Mouse (Mus musculus): ENCODE results near the gene Hsd17b1. TPM values are rescaled to one million over a fixed set of nuclear protein-coding genes. Genes with fewer than 3 reads are reported as not detected.

Hsd17b1 gene
- polyA plus RNA-seq, 1 experiment from 2014 or later, result not detected

DNA sequence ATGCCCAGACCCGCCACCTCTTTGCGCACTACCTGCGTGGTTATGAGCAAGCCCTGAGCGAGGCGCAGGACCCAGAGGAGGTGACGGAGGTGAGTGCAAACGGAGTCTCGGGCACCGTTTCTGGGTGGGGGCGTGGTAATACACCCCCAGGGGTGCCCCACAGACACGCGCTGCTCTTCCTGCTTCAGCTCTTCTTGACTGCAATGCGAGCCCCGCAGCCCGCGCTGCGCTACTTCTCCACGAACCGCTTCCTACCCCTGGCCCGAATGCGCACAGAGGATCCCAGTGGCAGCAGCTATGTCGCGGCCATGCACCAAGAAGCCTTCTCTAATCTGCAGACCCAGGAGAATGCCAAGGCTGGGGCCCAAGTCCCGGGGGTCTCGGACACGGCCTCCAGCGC is 1.5 kb downstream of the Hsd17b1 start:
- Histone ChIP-seq H3K27me3 (ENCODE audit: control insufficient read depth, insufficient read depth, low read length) (peaks cover 42% of the 10 kb centered on the region), H3K4me3 (ENCODE audit: low read depth, low read length) (no peak overlapping the region), H3K9ac (ENCODE audit: low read depth, low read length) (no peak overlapping the region), H3K36me3 (ENCODE audit: control insufficient read depth, insufficient read depth, low read length) (no peaks in the 10 kb centered on the region), H3K9me3 (ENCODE audit: control insufficient read depth, low read length) (no peaks in the 10 kb centered on the region), H3K4me1 (replicated peaks; ENCODE audit: control insufficient read depth, insufficient read depth, low read length) (peaks cover 4% of the 10 kb centered on the region), H3K27ac (ENCODE audit: low read depth, low read length) (no peak overlapping the region), H3K4me2 (replicated peaks; ENCODE audit: low read depth, low read length) (no peak overlapping the region)
- ATAC-seq (ENCODE audit: low FRiP score), result no peak
- DNase-seq (ENCODE audit: low spot score), result peak; percentile 27
- 3% methylated on average over 27 of the region's 27 CpGs for WGBS

DNA sequence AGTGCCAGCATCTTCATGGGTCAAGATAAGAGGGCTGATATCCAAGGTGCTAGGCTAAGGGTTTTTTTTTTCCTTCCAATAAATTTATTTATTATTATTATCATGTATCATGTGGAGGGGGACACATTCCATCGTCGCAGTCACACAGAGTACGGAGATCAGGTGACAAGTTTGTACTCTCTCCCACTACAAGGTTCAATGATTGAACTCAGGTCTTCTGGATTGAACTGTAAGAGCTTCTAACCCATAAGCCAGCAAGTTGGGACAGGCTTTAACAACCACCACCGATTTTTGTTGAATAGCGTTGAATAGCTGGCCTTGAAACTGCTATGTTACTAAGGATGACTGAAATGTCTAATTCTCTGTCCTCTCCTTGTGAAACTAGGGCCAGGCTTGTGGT is 2.2 kb downstream of the Hsd17b1 start:
- no peak overlapping the region for H3K4me3 ChIP-seq (ENCODE audit: low read depth, low read length)
- H3K4me1 ChIP-seq (replicated peaks; ENCODE audit: control insufficient read depth, insufficient read depth, low read length), result peaks cover 4% of the 10 kb centered on the region
- H3K27ac ChIP-seq (ENCODE audit: low read depth, low read length), result no peak overlapping the region
- no peak overlapping the region for H3K9ac ChIP-seq (ENCODE audit: low read depth, low read length)
- peaks cover 42% of the 10 kb centered on the region for H3K27me3 ChIP-seq (ENCODE audit: control insufficient read depth, insufficient read depth, low read length)
- no peak for DNase-seq (ENCODE audit: low spot score)
- no peaks in the 10 kb centered on the region for H3K9me3 ChIP-seq (ENCODE audit: control insufficient read depth, low read length)
- H3K4me2 ChIP-seq (replicated peaks; ENCODE audit: low read depth, low read length), result no peak overlapping the region
- 66% methylated on average over 5 of the region's 5 CpGs for WGBS
- no peak for ATAC-seq (ENCODE audit: low FRiP score)
- no peaks in the 10 kb centered on the region for H3K36me3 ChIP-seq (ENCODE audit: control insufficient read depth, insufficient read depth, low read length)

GRCm38 (mm10) chr11:101081659-101082058 is 3.4 kb downstream of the Hsd17b1 start:
- no peak for ATAC-seq (ENCODE audit: low FRiP score)
- Histone ChIP-seq H3K4me2 (replicated peaks; ENCODE audit: low read depth, low read length) (peak overlapping the region; percentile 86), H3K4me1 (replicated peaks; ENCODE audit: control insufficient read depth, insufficient read depth, low read length) (peaks cover 9% of the 10 kb centered on the region), H3K4me3 (ENCODE audit: low read depth, low read length) (peak overlapping the region; percentile 88), H3K27me3 (ENCODE audit: control insufficient read depth, insufficient read depth, low read length) (peaks cover 42% of the 10 kb centered on the region), H3K9me3 (ENCODE audit: control insufficient read depth, low read length) (no peaks in the 10 kb centered on the region), H3K27ac (ENCODE audit: low read depth, low read length) (no peak overlapping the region), H3K36me3 (ENCODE audit: control insufficient read depth, insufficient read depth, low read length) (no peaks in the 10 kb centered on the region), H3K9ac (ENCODE audit: low read depth, low read length) (peak overlapping the region; percentile 96)
- 8% methylated on average over 10 of the region's 10 CpGs for WGBS
- DNase-seq (ENCODE audit: low spot score), result no peak

DNA sequence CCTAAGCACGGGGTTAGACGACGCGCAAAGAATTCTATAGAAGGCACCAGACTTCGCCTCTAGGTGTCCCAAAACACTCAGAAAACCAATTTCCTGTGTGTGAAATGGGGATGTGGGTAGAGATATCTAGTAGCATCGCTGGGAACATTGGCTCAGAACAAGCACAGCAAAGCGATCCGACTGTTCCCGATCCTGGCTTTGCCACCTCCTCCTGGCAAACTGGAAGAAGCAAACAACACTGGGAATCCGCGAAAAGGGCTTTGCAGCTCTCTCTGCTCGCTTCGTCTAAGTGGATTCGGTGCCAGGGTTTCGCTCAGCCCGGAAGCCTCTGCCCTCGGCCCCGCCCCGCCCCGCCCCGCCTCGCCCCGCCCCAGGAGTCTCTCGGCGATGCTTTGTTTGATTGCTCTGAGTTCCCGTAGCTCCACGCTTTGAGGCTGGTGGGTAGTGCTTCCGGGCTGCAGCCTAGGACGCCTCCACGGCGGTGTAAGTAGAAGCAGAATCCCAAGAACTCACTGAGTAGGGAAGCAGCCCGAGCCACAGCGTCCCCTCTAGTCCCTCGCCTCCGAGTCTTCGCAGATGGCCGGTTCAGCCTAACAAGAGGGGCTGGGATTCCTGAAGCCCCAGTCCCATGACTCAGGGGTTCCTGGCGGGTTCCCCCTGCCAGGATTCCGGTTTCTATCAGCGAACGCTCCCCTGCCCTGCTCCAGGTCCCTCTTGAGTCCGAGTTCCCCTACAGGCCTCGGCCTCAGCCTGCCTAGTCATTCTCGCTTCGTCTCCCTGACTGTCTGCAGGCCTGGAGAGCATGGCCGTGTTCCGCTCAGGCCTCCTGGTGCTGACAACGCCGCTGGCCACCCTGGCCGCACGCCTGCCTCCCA is 4.2 kb downstream of the Hsd17b1 start, which contains the start of gene Coasy:
Gene Coasy, plus strand, starts transcription at position 358 of the 875 bp plus-strand sequence.
- ATAC-seq (ENCODE audit: low FRiP score) (peak; percentile 88), DNase-seq (ENCODE audit: low spot score) (peak; percentile 88)
- no peaks in the 10 kb centered on the region for H3K9me3 ChIP-seq (ENCODE audit: control insufficient read depth, low read length)
- under 1% methylated on average over 51 of the region's 51 CpGs for WGBS
- H3K27ac ChIP-seq (ENCODE audit: low read depth, low read length), result peak within 1 kb of the TSS; percentile 87
- H3K36me3 ChIP-seq (ENCODE audit: control insufficient read depth, insufficient read depth, low read length), result no peaks in the 10 kb centered on the region
- H3K4me3 ChIP-seq (ENCODE audit: low read depth, low read length), result peak within 1 kb of the TSS; percentile 88
- peak within 1 kb of the TSS; percentile 96 for H3K9ac ChIP-seq (ENCODE audit: low read depth, low read length)
- H3K4me1 ChIP-seq (replicated peaks; ENCODE audit: control insufficient read depth, insufficient read depth, low read length), result peaks cover 10% of the 10 kb centered on the region
- peak within 1 kb of the TSS; percentile 86 for H3K4me2 ChIP-seq (replicated peaks; ENCODE audit: low read depth, low read length)
- peaks cover 39% of the 10 kb centered on the region for H3K27me3 ChIP-seq (ENCODE audit: control insufficient read depth, insufficient read depth, low read length)

- Histone ChIP-seq H3K27me3 (ENCODE audit: control insufficient read depth, insufficient read depth, low read length) (peaks cover 31% of the 10 kb centered on the region), H3K36me3 (ENCODE audit: control insufficient read depth, insufficient read depth, low read length) (no peaks in the 10 kb centered on the region), H3K9me3 (ENCODE audit: control insufficient read depth, low read length) (no peaks in the 10 kb centered on the region), H3K27ac (ENCODE audit: low read depth, low read length) (peak overlapping the region; percentile 87), H3K4me2 (replicated peaks; ENCODE audit: low read depth, low read length) (peak overlapping the region; percentile 86), H3K4me3 (ENCODE audit: low read depth, low read length) (peak overlapping the region; percentile 88), H3K9ac (ENCODE audit: low read depth, low read length) (peak overlapping the region; percentile 96), H3K4me1 (replicated peaks; ENCODE audit: control insufficient read depth, insufficient read depth, low read length) (peaks cover 10% of the 10 kb centered on the region)
- DNase-seq (ENCODE audit: low spot score), result no peak
- peak; percentile 18; the same call in 1 of the 2 replicates for ATAC-seq (ENCODE audit: low FRiP score)
- 37% methylated on average over 19 of the region's 19 CpGs for WGBS
Measured at GRCm38 (mm10) chr11:101083083-101083697, 5.0 kb downstream of the Hsd17b1 start.

DNA sequence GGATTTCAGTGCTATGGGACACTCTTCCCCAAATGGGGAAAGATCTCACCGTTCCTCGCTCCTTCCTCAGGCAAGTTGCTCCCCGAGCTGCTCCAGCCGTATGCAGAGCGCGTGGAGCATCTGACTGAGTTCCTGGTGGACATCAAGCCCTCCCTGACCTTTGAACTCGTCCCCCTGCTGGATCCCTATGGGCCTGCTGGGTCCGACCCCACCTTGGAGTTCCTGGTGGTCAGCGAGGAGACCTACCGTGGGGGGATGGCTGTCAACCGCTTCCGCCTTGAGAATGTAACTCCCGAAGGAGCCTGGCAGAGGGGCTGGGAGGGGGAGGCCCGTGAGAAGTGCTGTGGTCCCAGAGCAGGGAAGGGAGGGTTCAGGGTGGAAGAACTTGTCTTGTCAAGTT is 6.0 kb downstream of the Hsd17b1 start:
- Histone ChIP-seq H3K27ac (ENCODE audit: low read depth, low read length) (no peak overlapping the region), H3K4me1 (replicated peaks; ENCODE audit: control insufficient read depth, insufficient read depth, low read length) (peaks cover 10% of the 10 kb centered on the region), H3K36me3 (ENCODE audit: control insufficient read depth, insufficient read depth, low read length) (no peaks in the 10 kb centered on the region; the same call in 1 of the 2 replicates), H3K4me2 (replicated peaks; ENCODE audit: low read depth, low read length) (no peak overlapping the region), H3K27me3 (ENCODE audit: control insufficient read depth, insufficient read depth, low read length) (peaks cover 21% of the 10 kb centered on the region), H3K9ac (ENCODE audit: low read depth, low read length) (no peak overlapping the region), H3K9me3 (ENCODE audit: control insufficient read depth, low read length) (no peaks in the 10 kb centered on the region), H3K4me3 (ENCODE audit: low read depth, low read length) (no peak overlapping the region)
- WGBS, result 79% methylated on average over 14 of the region's 14 CpGs
- DNase-seq (ENCODE audit: low spot score), result no peak
- ATAC-seq (ENCODE audit: low FRiP score), result no peak

DNA sequence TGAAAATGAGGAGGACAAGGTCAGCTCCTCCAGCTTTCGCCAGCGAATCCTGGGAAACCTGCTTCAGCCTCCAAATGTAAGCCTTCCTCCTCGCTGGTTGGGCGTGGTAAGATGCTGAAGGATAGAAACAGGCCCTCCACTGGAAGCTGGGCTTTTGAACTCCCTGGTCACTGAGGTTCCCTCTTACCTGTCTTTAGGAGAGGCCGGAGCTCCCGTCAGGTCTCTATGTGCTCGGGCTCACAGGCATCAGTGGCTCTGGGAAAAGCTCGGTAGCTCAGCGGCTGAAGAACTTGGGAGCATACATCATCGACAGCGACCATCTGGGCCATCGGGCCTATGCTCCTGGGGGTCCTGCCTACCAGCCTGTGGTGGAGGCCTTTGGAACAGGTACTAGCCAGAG is 6.6 kb downstream of the Hsd17b1 start:
- peaks cover 10% of the 10 kb centered on the region for H3K4me1 ChIP-seq (replicated peaks; ENCODE audit: control insufficient read depth, insufficient read depth, low read length)
- no peak overlapping the region for H3K4me3 ChIP-seq (ENCODE audit: low read depth, low read length)
- ATAC-seq (ENCODE audit: low FRiP score) (no peak), DNase-seq (ENCODE audit: low spot score) (no peak)
- no peak overlapping the region for H3K9ac ChIP-seq (ENCODE audit: low read depth, low read length)
- no peak overlapping the region for H3K27ac ChIP-seq (ENCODE audit: low read depth, low read length)
- H3K36me3 ChIP-seq (ENCODE audit: control insufficient read depth, insufficient read depth, low read length), result no peaks in the 10 kb centered on the region; the same call in 1 of the 2 replicates
- no peaks in the 10 kb centered on the region for H3K9me3 ChIP-seq (ENCODE audit: control insufficient read depth, low read length)
- H3K4me2 ChIP-seq (replicated peaks; ENCODE audit: low read depth, low read length), result no peak overlapping the region
- 94% methylated on average over 12 of the region's 12 CpGs for WGBS
- peaks cover 15% of the 10 kb centered on the region for H3K27me3 ChIP-seq (ENCODE audit: control insufficient read depth, insufficient read depth, low read length)

DNA sequence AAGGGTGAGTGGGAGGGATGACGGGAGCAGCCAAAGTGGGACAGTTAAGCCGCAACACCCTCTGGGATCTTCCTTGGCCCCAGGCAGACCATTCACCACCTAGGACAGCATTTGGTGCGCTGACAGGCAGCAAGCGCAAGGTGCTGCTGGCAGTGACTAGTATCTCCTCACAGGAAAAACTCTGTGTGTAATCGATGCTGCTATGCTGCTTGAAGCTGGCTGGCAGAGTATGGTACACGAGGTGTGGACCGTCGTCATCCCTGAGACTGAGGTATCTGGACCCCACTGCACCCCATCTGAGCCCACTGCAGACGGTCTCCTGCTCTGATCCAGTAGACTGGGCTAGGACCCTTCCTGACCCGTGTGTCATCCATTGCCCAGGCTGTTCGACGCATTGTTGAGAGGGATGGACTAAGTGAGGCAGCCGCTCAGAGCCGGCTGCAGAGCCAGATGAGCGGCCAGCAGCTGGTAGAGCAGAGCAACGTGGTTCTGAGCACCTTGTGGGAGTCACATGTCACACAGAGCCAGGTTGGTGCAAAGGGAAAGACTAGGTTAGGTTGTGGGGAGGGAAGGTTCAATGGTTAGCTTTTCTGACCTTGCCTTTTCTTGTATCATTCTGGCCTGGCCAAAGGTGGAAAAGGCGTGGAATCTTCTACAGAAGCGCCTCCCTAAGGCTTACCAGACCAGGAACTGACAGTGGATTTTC is 7.6 kb downstream of the Hsd17b1 start:
- ATAC-seq (ENCODE audit: low FRiP score), result no peak
- 92% methylated on average over 18 of the region's 18 CpGs for WGBS
- Histone ChIP-seq H3K4me1 (replicated peaks; ENCODE audit: control insufficient read depth, insufficient read depth, low read length) (peaks cover 10% of the 10 kb centered on the region), H3K9ac (ENCODE audit: low read depth, low read length) (no peak overlapping the region), H3K27ac (ENCODE audit: low read depth, low read length) (0 out of 2 replicates have a peak overlapping the region, but pooled peaks have one; percentile 68), H3K9me3 (ENCODE audit: control insufficient read depth, low read length) (no peaks in the 10 kb centered on the region), H3K4me3 (ENCODE audit: low read depth, low read length) (no peak overlapping the region), H3K27me3 (ENCODE audit: control insufficient read depth, insufficient read depth, low read length) (peaks cover 6% of the 10 kb centered on the region; the same call in 1 of the 2 replicates), H3K36me3 (ENCODE audit: control insufficient read depth, insufficient read depth, low read length) (peaks cover 3% of the 10 kb centered on the region; the same call in 1 of the 2 replicates), H3K4me2 (replicated peaks; ENCODE audit: low read depth, low read length) (no peak overlapping the region)
- DNase-seq (ENCODE audit: low spot score), result no peak
